Mouse (Mus musculus) CH12.LX (cell line): ENCODE measurements around the gene Slc4a3.

ENCODE experiments used
- CTCF ChIP-seq, 2 experiments: IDR thresholded peaks in 1 of 2; conservative IDR thresholded peaks in 1 of 2; 2 replicates each; pipeline ENCODE4 v1.5.1; 2011 to 2012; ENCODE audit warnings: low read depth in 2 of 2, low read length in 2 of 2, improper control_type of control experiment in 1 of 2, inconsistent platforms in 1 of 2, mild to moderate bottlenecking in 1 of 2, moderate library complexity in 1 of 2
- E2F4 ChIP-seq: IDR thresholded peaks from 2 replicates; pipeline ENCODE4 v1.6.1; 2011; ENCODE audit warnings: low read depth, low read length, improper control_type of control experiment; ENCODE audit not compliant: insufficient replicate concordance
- ELF1 ChIP-seq: IDR thresholded peaks from 2 replicates; pipeline ENCODE4 v1.6.1; 2014; ENCODE audit warnings: low read depth, mild to moderate bottlenecking, inconsistent platforms, low read length, improper control_type of control experiment
- KAT2A ChIP-seq: IDR thresholded peaks from 2 replicates; pipeline ENCODE4 v1.6.1; 2012; ENCODE audit warnings: low read length, improper control_type of control experiment, inconsistent platforms; ENCODE audit not compliant: insufficient replicate concordance
- MAFK ChIP-seq: IDR thresholded peaks from 2 replicates; pipeline ENCODE4 v1.6.1; 2011; ENCODE audit warnings: low read length, improper control_type of control experiment; ENCODE audit not compliant: insufficient replicate concordance
- POLR2A ChIP-seq: IDR thresholded peaks from 2 replicates; pipeline ENCODE4 v1.6.1; 2011; ENCODE audit warnings: low read depth, mild to moderate bottlenecking, improper control_type of control experiment, low read length
- UBTF ChIP-seq: IDR thresholded peaks from 2 replicates; pipeline ENCODE4 v1.6.1; 2012; ENCODE audit warnings: low read depth, mild to moderate bottlenecking, inconsistent platforms, low read length, improper control_type of control experiment, moderate library complexity
- USF1 ChIP-seq: IDR thresholded peaks from 2 replicates; pipeline ENCODE4 v1.6.1; 2014; ENCODE audit warnings: low read depth, mild to moderate bottlenecking, inconsistent platforms, low read length, improper control_type of control experiment
- USF2 ChIP-seq: conservative IDR thresholded peaks from 2 replicates; pipeline ENCODE4 v1.6.1; 2011; ENCODE audit warnings: low read depth, low read length, improper control_type of control experiment
- ZC3H11A ChIP-seq: IDR thresholded peaks from 2 replicates; pipeline ENCODE4 v1.6.1; 2012; ENCODE audit warnings: low read depth, mild to moderate bottlenecking, inconsistent platforms, low read length, improper control_type of control experiment
- ZMIZ1 ChIP-seq: IDR thresholded peaks from 2 replicates; pipeline ENCODE4 v1.6.1; 2012; ENCODE audit warnings: low read depth, mild to moderate bottlenecking, inconsistent platforms, low read length, improper control_type of control experiment

GRCm38 (mm10) chr1:75550586-75550985 is 4.5 kb downstream of the Slc4a3 start:
- TF ChIP-seq POLR2A = no peak
- no peak for TF ChIP-seq CTCF (conservative IDR thresholded peaks at IDR 0.05 in 1 of 2, IDR thresholded peaks at IDR 0.05 in 1 of 2; ENCODE audit: low read depth in 2 of 2, low read length in 2 of 2)
- no peak for TF ChIP-seq ZMIZ1
- TF ChIP-seq USF2 = no peak
- no peak for TF ChIP-seq E2F4
- no peak for TF ChIP-seq ELF1
- TF ChIP-seq UBTF = no peak
- no peak for TF ChIP-seq MAFK
- no peak for TF ChIP-seq USF1
- no peak for TF ChIP-seq KAT2A
- TF ChIP-seq ZC3H11A = no peak
